Mouse (Mus musculus) heart, embryonic 12.5 days (tissue): Measurements from ENCODE around the gene Rbms1. TPM values are rescaled to one million over a fixed set of nuclear protein-coding genes. Genes with fewer than 3 reads are reported as not detected.

Experiments
- ATAC-seq: fragments of 200-750 bp; cut with Nextera tagmentation; 2 replicates; pipeline ENCODE4 v1.8.0; 2017; ENCODE audit warnings: moderate TSS enrichment, moderate library complexity; ENCODE audit not compliant: insufficient number of reproducible peaks, low FRiP score
- H3K27ac ChIP-seq: fragments of 300-500 bp; sonication (generic); 2 replicates; pipeline ENCODE4 v1.5.1; 2016; ENCODE audit warnings: mild to moderate bottlenecking, moderate library complexity; ENCODE audit not compliant: poor library complexity, severe bottlenecking
- H3K27me3 ChIP-seq: fragments of 300-500 bp; sonication (generic); replicated peaks from 2 replicates; pipeline ENCODE4 v1.6.1; 2016; ENCODE audit warnings: mild to moderate bottlenecking, moderate library complexity
- H3K36me3 ChIP-seq: fragments of 300-500 bp; sonication (generic); 2 replicates; pipeline ENCODE4 v1.6.1; 2016; ENCODE audit warnings: mild to moderate bottlenecking, moderate library complexity
- H3K4me1 ChIP-seq: fragments of 300-500 bp; sonication (generic); replicated peaks from 2 replicates; pipeline ENCODE4 v1.6.1; 2016; ENCODE audit warnings: mild to moderate bottlenecking
- H3K4me2 ChIP-seq: fragments of 300-500 bp; sonication (generic); 2 replicates; pipeline ENCODE4 v1.6.1; 2016; ENCODE audit warnings: mild to moderate bottlenecking, moderate library complexity
- H3K4me3 ChIP-seq: fragments of 300-500 bp; sonication (generic); 2 replicates; pipeline ENCODE4 v1.5.1; 2016; ENCODE audit warnings: mild to moderate bottlenecking
- H3K9ac ChIP-seq: fragments of 300-500 bp; sonication (generic); 2 replicates; pipeline ENCODE4 v1.6.1; 2016; ENCODE audit warnings: mild to moderate bottlenecking, moderate library complexity
- H3K9me3 ChIP-seq: fragments of 300-500 bp; sonication (generic); replicated peaks from 2 replicates; pipeline ENCODE4 v1.6.1; 2016; ENCODE audit warnings: mild to moderate bottlenecking, moderate library complexity
- WGBS: fragments of 180-500 bp; shearing (Covaris S2); methylation state at CpG from one replicate; pipeline ENCODE4 v1.1.7; 2016; 5-methylcytosine and 5-hydroxymethylcytosine counted together
- polyA plus RNA-seq: library from polyadenylated mRNA; unstranded; fragments of >200 nt; fragmentation: Nextera tagmentation; extraction: Ambion mirVana; gene quantifications from 2 replicates; pipeline ENCODE4 v1.2.1, GENCODE M21; 2016

Gene Rbms1
- polyA plus RNA-seq, 1 experiment from 2014 or later = 107 TPM

- ATAC-seq = no peak
- no peak overlapping the region for H3K9ac ChIP-seq
- H3K4me2 ChIP-seq = no peak overlapping the region
- H3K27me3 ChIP-seq = no peaks in the 10 kb centered on the region
- peak overlapping the region; percentile 49; the same call in 1 of the 2 replicates for H3K27ac ChIP-seq
- H3K4me1 ChIP-seq = peaks cover 53% of the 10 kb centered on the region
- H3K36me3 ChIP-seq = peaks cover 13% of the 10 kb centered on the region
- 55% methylated on average over 5 of the region's 5 CpGs for WGBS
- H3K4me3 ChIP-seq = no peak overlapping the region
- no peaks in the 10 kb centered on the region; the same call in 1 of the 2 replicates for H3K9me3 ChIP-seq
Observed at GRCm38 (mm10) chr2:60864256-60864795, 98.7 kb downstream of the Rbms1 start.

GRCm38 (mm10) chr2:60863827-60864226 lies 99.2 kb downstream of the Rbms1 start:
- Histone ChIP-seq H3K9me3 (no peaks in the 10 kb centered on the region; the same call in 1 of the 2 replicates), H3K4me3 (no peak overlapping the region), H3K36me3 (peaks cover 18% of the 10 kb centered on the region), H3K9ac (no peak overlapping the region), H3K4me2 (no peak overlapping the region), H3K4me1 (peaks cover 49% of the 10 kb centered on the region), H3K27me3 (no peaks in the 10 kb centered on the region), H3K27ac (0 out of 2 replicates have a peak overlapping the region, but pooled peaks have one; percentile 49)
- ATAC-seq = no peak
- 77% methylated on average over 2 of the region's 2 CpGs for WGBS

- no peak for ATAC-seq
Observed at GRCm38 (mm10) chr2:60862913-60863711, 99.9 kb downstream of the Rbms1 start.

GRCm38 (mm10) chr2:60858116-60858515 lies 104.9 kb downstream of the Rbms1 start:
- H3K4me1 ChIP-seq = peaks cover 34% of the 10 kb centered on the region
- 78% methylated on average over 1 of the region's 1 CpGs for WGBS
- ATAC-seq = no peak
- H3K27ac ChIP-seq = no peak overlapping the region
- H3K4me3 ChIP-seq = no peak overlapping the region
- H3K9ac ChIP-seq = no peak overlapping the region
- no peaks in the 10 kb centered on the region for H3K27me3 ChIP-seq
- H3K36me3 ChIP-seq = peaks cover 30% of the 10 kb centered on the region
- H3K4me2 ChIP-seq = no peak overlapping the region
- H3K9me3 ChIP-seq = no peaks in the 10 kb centered on the region; the same call in 1 of the 2 replicates

More at GRCm38 (mm10) chr2:60862913-60863711, 99.9 kb downstream of the Rbms1 start:
- no peaks in the 10 kb centered on the region; the same call in 1 of the 2 replicates for H3K9me3 ChIP-seq
- peaks cover 25% of the 10 kb centered on the region for H3K36me3 ChIP-seq
- H3K27me3 ChIP-seq = no peaks in the 10 kb centered on the region
- 0 out of 2 replicates have a peak overlapping the region, but pooled peaks have one; percentile 5 for H3K27ac ChIP-seq
- H3K9ac ChIP-seq = no peak overlapping the region
- WGBS = 93% methylated on average over 8 of the region's 8 CpGs
- H3K4me1 ChIP-seq = peaks cover 42% of the 10 kb centered on the region
- no peak overlapping the region for H3K4me2 ChIP-seq
- no peak overlapping the region for H3K4me3 ChIP-seq

- no peaks in the 10 kb centered on the region for H3K27me3 ChIP-seq
- peaks cover 42% of the 10 kb centered on the region for H3K4me1 ChIP-seq
- H3K27ac ChIP-seq = no peak overlapping the region
Observed at GRCm38 (mm10) chr2:60856097-60856496, 106.9 kb downstream of the Rbms1 start.

GRCm38 (mm10) chr2:60855006-60855405 lies 108.0 kb downstream of the Rbms1 start:
- Histone ChIP-seq H3K9ac (no peak overlapping the region), H3K36me3 (peaks cover 27% of the 10 kb centered on the region), H3K27ac (peak overlapping the region; percentile 60), H3K4me2 (peak overlapping the region; percentile 12; the same call in 1 of the 2 replicates), H3K27me3 (no peaks in the 10 kb centered on the region), H3K4me3 (no peak overlapping the region), H3K4me1 (peaks cover 52% of the 10 kb centered on the region), H3K9me3 (no peaks in the 10 kb centered on the region)
- WGBS = 6% methylated on average over 4 of the region's 4 CpGs
- peak; percentile 83 for ATAC-seq

More at GRCm38 (mm10) chr2:60856097-60856496, 106.9 kb downstream of the Rbms1 start:
- peaks cover 25% of the 10 kb centered on the region for H3K36me3 ChIP-seq
- no peaks in the 10 kb centered on the region for H3K9me3 ChIP-seq
- H3K9ac ChIP-seq = no peak overlapping the region
- no peak for ATAC-seq
- no peak overlapping the region for H3K4me2 ChIP-seq
- no peak overlapping the region for H3K4me3 ChIP-seq
- WGBS = 80% methylated on average over 2 of the region's 2 CpGs

- Histone ChIP-seq H3K27ac (no peak overlapping the region), H3K36me3 (0 out of 2 replicates have a peak, but pooled peaks cover 5% of the 10 kb centered on the region), H3K9ac (no peak overlapping the region), H3K4me2 (no peak overlapping the region), H3K4me1 (peaks cover 49% of the 10 kb centered on the region), H3K4me3 (no peak overlapping the region), H3K9me3 (no peaks in the 10 kb centered on the region), H3K27me3 (no peaks in the 10 kb centered on the region)
- WGBS = 78% methylated on average over 3 of the region's 3 CpGs
- no peak for ATAC-seq
Observed at GRCm38 (mm10) chr2:60851898-60852297, 111.1 kb downstream of the Rbms1 start.

GRCm38 (mm10) chr2:60851057-60851718 lies 111.8 kb downstream of the Rbms1 start:
- H3K9ac ChIP-seq = no peak overlapping the region
- no peaks in the 10 kb centered on the region for H3K9me3 ChIP-seq
- H3K4me1 ChIP-seq = peaks cover 45% of the 10 kb centered on the region
- no peak overlapping the region for H3K4me3 ChIP-seq
- no peak overlapping the region for H3K4me2 ChIP-seq
- 79% methylated on average over 14 of the region's 14 CpGs for WGBS
- H3K36me3 ChIP-seq = 0 out of 2 replicates have a peak, but pooled peaks cover 5% of the 10 kb centered on the region
- no peak overlapping the region for H3K27ac ChIP-seq
- no peaks in the 10 kb centered on the region for H3K27me3 ChIP-seq
- ATAC-seq = no peak

GRCm38 (mm10) chr2:60848478-60848877 lies 114.5 kb downstream of the Rbms1 start:
- Histone ChIP-seq H3K4me2 (no peak overlapping the region), H3K36me3 (0 out of 2 replicates have a peak, but pooled peaks cover 5% of the 10 kb centered on the region), H3K4me3 (no peak overlapping the region), H3K27me3 (no peaks in the 10 kb centered on the region), H3K4me1 (peaks cover 44% of the 10 kb centered on the region), H3K9me3 (no peaks in the 10 kb centered on the region), H3K27ac (no peak overlapping the region), H3K9ac (no peak overlapping the region)
- ATAC-seq = no peak
- 88% methylated on average over 4 of the region's 4 CpGs for WGBS

GRCm38 (mm10) chr2:60847984-60848383 lies 115.0 kb downstream of the Rbms1 start:
- H3K27ac ChIP-seq = no peak overlapping the region
- peaks cover 43% of the 10 kb centered on the region for H3K4me1 ChIP-seq
- no peaks in the 10 kb centered on the region for H3K27me3 ChIP-seq
- ATAC-seq = no peak
- 0 out of 2 replicates have a peak, but pooled peaks cover 5% of the 10 kb centered on the region for H3K36me3 ChIP-seq
- no peak overlapping the region for H3K4me3 ChIP-seq
- H3K9me3 ChIP-seq = no peaks in the 10 kb centered on the region
- no peak overlapping the region for H3K4me2 ChIP-seq
- 63% methylated on average over 3 of the region's 3 CpGs for WGBS
- no peak overlapping the region for H3K9ac ChIP-seq
